Mouse (Mus musculus) neural tube, embryonic 15.5 days (tissue): Measurements from ENCODE around the gene Polr1d. TPM values are rescaled to one million over a fixed set of nuclear protein-coding genes. Genes with fewer than 3 reads are reported as not detected.

Source experiments
- ATAC-seq: fragments of 200-750 bp; cut with Nextera tagmentation; 2 replicates; pipeline ENCODE4 v1.8.0; 2017; ENCODE audit warnings: mild to moderate bottlenecking, moderate TSS enrichment, moderate library complexity; ENCODE audit not compliant: low FRiP score
- H3K27ac ChIP-seq: fragments of 300-500 bp; sonication (generic); replicated peaks from 2 replicates; pipeline ENCODE4 v1.5.1; 2015; ENCODE audit warnings: mild to moderate bottlenecking, inconsistent platforms
- H3K27me3 ChIP-seq: fragments of 300-500 bp; sonication (generic); replicated peaks from 2 replicates; pipeline ENCODE4 v1.6.1; 2015; ENCODE audit warnings: inconsistent platforms
- H3K36me3 ChIP-seq: fragments of 300-500 bp; sonication (generic); 2 replicates; pipeline ENCODE4 v1.6.1; 2015; ENCODE audit warnings: inconsistent platforms
- H3K4me1 ChIP-seq: fragments of 300-500 bp; sonication (generic); 2 replicates; pipeline ENCODE4 v1.6.1; 2015; ENCODE audit warnings: inconsistent platforms
- H3K4me2 ChIP-seq: fragments of 300-500 bp; sonication (generic); 2 replicates; pipeline ENCODE4 v1.6.1; 2015; ENCODE audit warnings: inconsistent platforms, mild to moderate bottlenecking, moderate library complexity
- H3K4me3 ChIP-seq: fragments of 300-500 bp; sonication (generic); replicated peaks from 2 replicates; pipeline ENCODE4 v1.5.1; 2015; ENCODE audit warnings: mild to moderate bottlenecking, inconsistent platforms
- H3K9ac ChIP-seq: fragments of 300-500 bp; sonication (generic); replicated peaks from 2 replicates; pipeline ENCODE4 v1.6.1; 2015; ENCODE audit warnings: mild to moderate bottlenecking, inconsistent platforms
- H3K9me3 ChIP-seq: fragments of 300-500 bp; sonication (generic); replicated peaks from 2 replicates; pipeline ENCODE4 v1.6.1; 2016; ENCODE audit warnings: inconsistent platforms
- WGBS: fragments of 180-500 bp; shearing (Covaris S2); methylation state at CpG from one replicate; pipeline ENCODE4 v1.1.7; 2015; ENCODE audit warnings: mixed read lengths; 5-methylcytosine and 5-hydroxymethylcytosine counted together
- polyA plus RNA-seq: library from polyadenylated mRNA; unstranded; fragments of >200 nt; fragmentation: Nextera tagmentation; extraction: Ambion mirVana; gene quantifications from 2 replicates; pipeline ENCODE4 v1.2.1, GENCODE M21; 2015

The Polr1d gene
- 106 and 112 TPM in 2 replicates for polyA plus RNA-seq

DNA sequence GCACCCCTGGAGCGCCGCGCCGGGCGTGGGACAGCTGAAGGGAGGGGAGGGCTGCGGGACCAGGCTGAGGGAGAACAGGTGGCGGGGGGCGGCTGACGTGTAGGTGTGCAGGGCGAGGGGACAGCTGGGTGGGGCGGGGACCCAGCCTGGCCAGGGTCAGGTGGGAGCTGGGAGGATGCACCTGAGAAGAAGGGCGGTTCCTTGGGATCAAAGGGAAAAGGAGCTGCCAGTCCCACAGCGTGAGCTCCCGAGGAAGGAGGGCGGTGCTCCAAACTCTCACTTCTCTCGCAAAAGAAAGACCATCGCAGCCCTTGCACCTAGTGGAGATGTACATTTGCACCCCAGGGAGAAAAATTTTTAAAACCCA, at the start of gene Polr1d:
TSS of gene Polr1d (plus strand) at position 252 of the 367 bp plus-strand sequence.
- H3K9me3 ChIP-seq = no peaks in the 10 kb centered on the region
- peak within 1 kb of the TSS; percentile 86 for H3K27ac ChIP-seq
- no peaks in the 10 kb centered on the region; the same call in 1 of the 2 replicates for H3K27me3 ChIP-seq
- H3K36me3 ChIP-seq = no peaks in the 10 kb centered on the region
- 0% methylated on average over 17 of the region's 17 CpGs for WGBS
- peaks cover 27% of the 10 kb centered on the region for H3K4me1 ChIP-seq
- peak within 1 kb of the TSS; percentile 58 for H3K4me3 ChIP-seq
- H3K4me2 ChIP-seq = peak within 1 kb of the TSS; percentile 97
- H3K9ac ChIP-seq = peak within 1 kb of the TSS; percentile 79
- peak; percentile 61; the same call in 1 of the 2 replicates for ATAC-seq

GRCm38 (mm10) chr5:147031281-147031680, 45.6 kb upstream of the Polr1d start:
- Histone ChIP-seq H3K9me3 (no peaks in the 10 kb centered on the region), H3K27ac (no peak overlapping the region), H3K4me1 (no peaks in the 10 kb centered on the region), H3K4me2 (no peak overlapping the region), H3K36me3 (peaks cover 11% of the 10 kb centered on the region; the same call in 1 of the 2 replicates), H3K27me3 (no peaks in the 10 kb centered on the region), H3K4me3 (no peak overlapping the region), H3K9ac (no peak overlapping the region)
- no peak for ATAC-seq
- WGBS = 81% methylated on average over 14 of the region's 14 CpGs

- Histone ChIP-seq H3K9ac (no peak overlapping the region), H3K27ac (no peak overlapping the region), H3K9me3 (no peaks in the 10 kb centered on the region), H3K4me2 (no peak overlapping the region), H3K36me3 (peaks cover 9% of the 10 kb centered on the region; the same call in 1 of the 2 replicates), H3K4me1 (no peaks in the 10 kb centered on the region), H3K4me3 (no peak overlapping the region), H3K27me3 (no peaks in the 10 kb centered on the region)
- ATAC-seq = no peak
- WGBS = 92% methylated on average over 13 of the region's 13 CpGs
These were observed 43.7 kb upstream of the Polr1d start for GRCm38 (mm10) chr5:147033155-147033554.

DNA sequence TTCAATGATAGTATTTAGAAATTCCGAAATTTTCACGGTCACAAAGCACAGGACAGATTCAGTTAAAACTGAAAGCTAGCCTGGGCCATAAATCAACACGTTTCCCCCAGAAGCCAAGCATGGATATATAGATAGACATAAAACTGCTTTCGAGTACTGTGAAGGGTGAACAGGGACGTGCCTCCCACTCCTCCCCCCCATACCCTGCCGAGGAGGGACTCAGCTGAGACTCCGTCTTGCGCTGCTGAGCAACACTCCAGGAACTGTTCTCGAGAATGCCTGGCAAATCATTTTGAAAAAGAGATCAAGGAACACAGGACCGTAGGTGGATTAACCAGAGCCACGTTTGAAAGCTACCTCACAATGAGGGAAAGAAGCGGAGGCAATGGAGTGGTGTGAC, 42.6 kb upstream of the Polr1d start:
- no peaks in the 10 kb centered on the region for H3K9me3 ChIP-seq
- no peak overlapping the region for H3K9ac ChIP-seq
- no peak overlapping the region for H3K27ac ChIP-seq
- H3K4me1 ChIP-seq = no peaks in the 10 kb centered on the region
- no peak overlapping the region for H3K4me2 ChIP-seq
- WGBS = 47% methylated on average over 12 of the region's 12 CpGs
- H3K4me3 ChIP-seq = no peak overlapping the region
- H3K36me3 ChIP-seq = peaks cover 6% of the 10 kb centered on the region; the same call in 1 of the 2 replicates
- ATAC-seq = no peak
- no peaks in the 10 kb centered on the region for H3K27me3 ChIP-seq

GRCm38 (mm10) chr5:147035301-147035700, 41.5 kb upstream of the Polr1d start:
- Histone ChIP-seq H3K4me1 (no peaks in the 10 kb centered on the region), H3K9me3 (no peaks in the 10 kb centered on the region), H3K27me3 (no peaks in the 10 kb centered on the region), H3K4me3 (no peak overlapping the region), H3K9ac (no peak overlapping the region), H3K27ac (no peak overlapping the region), H3K4me2 (no peak overlapping the region), H3K36me3 (peaks cover 6% of the 10 kb centered on the region; the same call in 1 of the 2 replicates)
- ATAC-seq = no peak
- 84% methylated on average over 6 of the region's 6 CpGs for WGBS

DNA sequence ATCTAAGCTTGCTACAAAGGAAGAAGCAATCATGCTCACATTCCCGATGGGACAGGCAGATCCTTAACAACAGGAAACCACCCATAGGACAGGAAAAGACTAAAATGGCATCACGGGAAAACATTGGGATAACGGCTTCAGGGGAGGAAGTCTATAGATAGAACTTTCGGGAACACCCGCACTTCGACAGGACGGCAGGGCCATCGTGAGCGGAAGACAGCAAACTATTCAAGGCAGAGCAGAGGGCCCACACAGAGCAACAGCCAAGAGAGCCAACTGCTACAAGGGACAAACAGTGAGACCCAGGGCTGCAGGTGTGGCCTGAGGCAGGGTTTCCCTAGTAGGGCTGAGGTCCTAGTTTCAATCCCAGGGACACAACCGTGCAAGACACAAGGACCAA, 40.8 kb upstream of the Polr1d start:
- H3K36me3 ChIP-seq = peaks cover 6% of the 10 kb centered on the region; the same call in 1 of the 2 replicates
- H3K4me1 ChIP-seq = no peaks in the 10 kb centered on the region
- H3K27ac ChIP-seq = no peak overlapping the region
- H3K4me2 ChIP-seq = no peak overlapping the region
- no peak for ATAC-seq
- WGBS = 85% methylated on average over 10 of the region's 10 CpGs
- no peaks in the 10 kb centered on the region for H3K9me3 ChIP-seq
- H3K27me3 ChIP-seq = no peaks in the 10 kb centered on the region
- H3K9ac ChIP-seq = no peak overlapping the region
- H3K4me3 ChIP-seq = no peak overlapping the region

DNA sequence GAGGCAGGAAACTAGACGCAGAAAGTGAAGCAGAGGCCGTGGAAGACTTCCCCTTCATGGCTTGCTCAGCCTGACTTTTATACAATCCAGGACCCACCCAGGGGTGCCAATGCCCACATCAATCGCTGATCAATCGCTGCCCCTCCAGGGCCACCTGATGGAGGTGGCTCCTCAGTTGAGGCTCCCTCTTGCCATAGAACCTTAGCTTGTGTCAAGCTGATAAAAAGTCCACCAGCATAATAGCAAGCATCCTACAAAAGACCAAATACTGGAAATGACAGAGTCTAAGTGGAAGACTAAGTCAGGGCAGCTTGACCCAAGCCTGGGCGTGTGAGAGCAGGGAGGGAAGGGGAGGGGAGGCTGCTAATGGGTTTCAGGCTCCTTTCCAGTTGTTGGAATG, 40.2 kb upstream of the Polr1d start:
- no peaks in the 10 kb centered on the region for H3K9me3 ChIP-seq
- H3K4me3 ChIP-seq = no peak overlapping the region
- H3K36me3 ChIP-seq = peaks cover 6% of the 10 kb centered on the region; the same call in 1 of the 2 replicates
- H3K4me1 ChIP-seq = no peaks in the 10 kb centered on the region
- H3K9ac ChIP-seq = no peak overlapping the region
- no peak overlapping the region for H3K27ac ChIP-seq
- no peaks in the 10 kb centered on the region for H3K27me3 ChIP-seq
- ATAC-seq = no peak
- 94% methylated on average over 5 of the region's 5 CpGs for WGBS
- H3K4me2 ChIP-seq = no peak overlapping the region

DNA sequence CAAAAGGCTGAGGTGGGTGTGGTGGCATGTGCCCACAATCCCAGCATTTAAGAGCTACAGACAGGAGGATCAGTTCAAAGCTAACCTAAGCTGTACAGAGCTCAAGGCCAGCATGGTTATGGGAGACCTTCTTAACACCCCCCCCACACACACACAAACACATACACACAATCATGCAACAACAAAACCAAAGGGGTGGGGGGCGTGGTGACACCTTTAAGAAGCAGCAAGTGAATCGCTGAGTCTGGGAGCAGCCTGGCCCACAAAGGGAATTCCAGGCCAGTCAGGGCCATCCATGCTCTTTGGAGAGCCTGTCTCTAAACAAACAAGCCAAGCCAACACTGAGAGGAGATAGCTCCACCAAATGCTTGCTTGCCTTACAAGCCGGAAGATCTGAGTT, 39.2 kb upstream of the Polr1d start:
- no peak overlapping the region for H3K4me2 ChIP-seq
- no peaks in the 10 kb centered on the region for H3K27me3 ChIP-seq
- no peak for ATAC-seq
- H3K36me3 ChIP-seq = no peaks in the 10 kb centered on the region
- no peaks in the 10 kb centered on the region for H3K9me3 ChIP-seq
- no peak overlapping the region for H3K27ac ChIP-seq
- no peak overlapping the region for H3K9ac ChIP-seq
- peaks cover 8% of the 10 kb centered on the region for H3K4me1 ChIP-seq
- H3K4me3 ChIP-seq = no peak overlapping the region
- 59% methylated on average over 3 of the region's 3 CpGs for WGBS

DNA sequence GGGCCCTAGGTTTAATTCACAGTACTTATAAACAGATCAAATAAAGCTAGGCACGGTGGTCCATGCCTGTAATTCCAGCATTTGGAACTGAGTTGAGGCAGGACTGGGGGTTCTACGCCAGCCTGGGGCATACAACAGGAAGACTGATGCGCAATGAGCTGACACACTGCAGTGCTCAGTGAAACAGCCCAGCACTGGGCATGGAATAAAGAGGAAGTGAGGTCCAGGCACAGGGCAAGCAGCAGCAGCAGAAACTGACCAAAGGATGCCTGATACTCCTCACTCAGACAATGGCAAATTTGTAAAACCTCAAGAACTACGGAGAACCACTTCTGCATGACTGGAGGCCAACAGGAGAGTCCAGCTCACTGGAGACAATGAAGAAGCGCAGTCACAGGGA, 37.5 kb upstream of the Polr1d start:
- no peak overlapping the region for H3K9ac ChIP-seq
- WGBS = 67% methylated on average over 5 of the region's 5 CpGs

DNA sequence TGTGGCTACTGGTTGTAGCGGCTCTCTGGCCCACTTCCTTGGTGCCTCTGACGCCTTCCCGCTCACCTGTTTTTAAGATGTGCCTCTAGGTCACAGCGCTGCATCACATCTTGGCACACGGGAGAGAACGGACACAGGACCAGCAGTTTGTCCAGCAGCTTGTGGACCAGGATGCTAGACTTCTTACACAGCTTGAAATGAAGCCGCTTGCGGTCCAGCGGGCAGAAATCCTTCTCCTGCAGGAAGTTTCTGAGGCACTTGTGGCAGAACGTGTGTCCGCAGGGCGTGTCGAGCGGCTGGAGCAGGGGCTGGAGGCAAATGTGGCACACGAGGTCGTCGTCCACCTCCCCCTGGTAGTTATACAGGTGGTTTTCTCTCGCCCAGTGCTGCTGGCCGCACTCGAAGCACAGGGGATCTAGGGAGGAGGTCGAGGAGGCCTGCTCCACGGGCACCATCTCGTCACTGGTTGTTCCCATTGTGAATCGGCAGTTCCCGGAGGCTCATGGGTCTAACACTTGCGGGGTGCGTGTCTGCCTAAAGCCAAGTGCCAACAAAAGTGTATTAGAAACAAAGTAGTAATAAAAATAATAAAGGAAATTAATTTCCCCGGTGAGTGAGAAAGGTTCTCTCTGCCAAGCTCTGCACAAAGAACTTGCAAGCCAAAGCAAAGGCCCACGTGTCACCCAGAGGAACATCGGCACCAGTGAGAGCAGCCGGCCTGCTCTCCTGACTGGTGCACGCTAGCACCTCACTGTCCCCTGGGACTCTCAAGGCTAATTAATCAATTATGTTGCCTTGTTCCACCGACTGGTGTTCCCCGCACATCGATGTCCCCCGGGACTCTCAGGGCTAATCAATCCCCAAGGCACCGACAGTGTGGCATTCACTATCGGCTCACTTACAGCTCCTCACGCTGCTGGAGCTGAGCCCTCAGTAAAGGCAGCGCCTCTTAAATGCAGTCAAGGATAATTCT, 34.6 kb upstream of the Polr1d start:
- H3K27ac ChIP-seq = no peak overlapping the region
- H3K4me2 ChIP-seq = peak overlapping the region; percentile 30; the same call in 1 of the 2 replicates
- H3K36me3 ChIP-seq = no peaks in the 10 kb centered on the region
- peak; percentile 60 for ATAC-seq
- H3K27me3 ChIP-seq = no peaks in the 10 kb centered on the region
- H3K4me1 ChIP-seq = peaks cover 27% of the 10 kb centered on the region
- no peak overlapping the region for H3K4me3 ChIP-seq
- no peaks in the 10 kb centered on the region for H3K9me3 ChIP-seq
- 54% methylated on average over 40 of the region's 40 CpGs for WGBS
- H3K9ac ChIP-seq = no peak overlapping the region

More for the DNA sequence above, 37.5 kb upstream of the Polr1d start:
- H3K36me3 ChIP-seq = no peaks in the 10 kb centered on the region
- no peak overlapping the region for H3K4me3 ChIP-seq
- no peaks in the 10 kb centered on the region for H3K9me3 ChIP-seq
- H3K27me3 ChIP-seq = no peaks in the 10 kb centered on the region
- H3K4me2 ChIP-seq = no peak overlapping the region
- no peak overlapping the region for H3K27ac ChIP-seq
- H3K4me1 ChIP-seq = peaks cover 21% of the 10 kb centered on the region
- no peak for ATAC-seq

- H3K36me3 ChIP-seq = no peaks in the 10 kb centered on the region
- no peak overlapping the region for H3K4me3 ChIP-seq
- WGBS = 36% methylated on average over 15 of the region's 15 CpGs
- H3K4me1 ChIP-seq = peaks cover 27% of the 10 kb centered on the region
- H3K27ac ChIP-seq = no peak overlapping the region; the same call in 1 of the 2 replicates
- ATAC-seq = no peak
- H3K27me3 ChIP-seq = no peaks in the 10 kb centered on the region
- H3K9ac ChIP-seq = no peak overlapping the region
- no peaks in the 10 kb centered on the region for H3K9me3 ChIP-seq
- H3K4me2 ChIP-seq = no peak overlapping the region
These were observed 33.5 kb upstream of the Polr1d start for GRCm38 (mm10) chr5:147043240-147043844.

DNA sequence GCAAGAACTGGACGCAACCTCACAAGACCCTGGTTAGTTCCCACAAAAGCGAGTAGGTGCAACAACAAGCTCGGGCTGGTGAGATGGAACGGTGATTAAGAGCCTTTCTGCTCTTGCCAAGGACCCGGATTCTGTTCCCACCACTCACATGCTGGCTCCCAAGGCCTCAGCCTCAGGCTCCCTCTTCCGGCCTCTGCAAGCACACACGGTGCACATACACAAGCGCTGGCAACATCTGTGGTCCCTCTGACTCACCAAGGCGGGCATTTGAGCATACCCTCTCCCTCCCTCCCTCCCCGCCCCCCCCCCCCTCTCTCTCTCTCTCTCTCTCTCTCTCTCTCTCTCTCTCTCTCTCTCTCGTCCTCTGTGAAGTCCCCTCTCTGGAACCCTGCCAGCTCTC, 31.5 kb upstream of the Polr1d start:
- H3K4me3 ChIP-seq = no peak overlapping the region
- no peak overlapping the region for H3K4me2 ChIP-seq
- H3K36me3 ChIP-seq = no peaks in the 10 kb centered on the region
- no peaks in the 10 kb centered on the region for H3K9me3 ChIP-seq
- no peaks in the 10 kb centered on the region for H3K27me3 ChIP-seq
- 67% methylated on average over 10 of the region's 11 CpGs for WGBS
- peaks cover 27% of the 10 kb centered on the region for H3K4me1 ChIP-seq
- no peak overlapping the region for H3K27ac ChIP-seq
- no peak overlapping the region for H3K9ac ChIP-seq
- no peak for ATAC-seq
